33 mouse cellular contexts compared by ENCODE assay signal in genomic region chr15:78263286-78263685, GRCm38 (mm10). TPM values are rescaled to one million over a fixed set of nuclear protein-coding genes. Genes with fewer than 3 reads are reported as not detected.
A peak's percentile ranks its signal among the peaks of the same experiment; 100 is the strongest.
DNase-seq lines count a peak whose midpoint lies in the region; ATAC-seq and TF ChIP-seq lines count a peak whose summit lies in the region.
"Had no signal": no experiment of that assay in that cellular context is flagged by ENCODE, and none has a peak within 500 bp of the region (broad histone marks: within the 10 kb centered on the region; RNA-seq: fewer than 3 reads in every experiment).

No protein-coding gene starts in this region.

- peaks cover 15% of the 10 kb centered on the region; the same call in 1 of the 2 replicates for H3K4me1 ChIP-seq in heart, embryonic 10.5 days
- peaks cover 8% of the 10 kb centered on the region for H3K4me1 ChIP-seq in heart, adult 2 months (ENCODE audit: control insufficient read depth, insufficient read depth, low read length)
- no peaks in the 10 kb centered on the region for H3K4me1 ChIP-seq in midbrain, embryonic 14.5 days (ENCODE audit: control insufficient read depth, insufficient read depth, low read length)
- H3K4me1 ChIP-seq in midbrain, embryonic 10.5 days = peaks cover 4% of the 10 kb centered on the region
- peaks cover 26% of the 10 kb centered on the region for H3K4me1 ChIP-seq in liver, embryonic 16.5 days (ENCODE audit: control insufficient read depth, low read depth, low read length)
- H3K4me1 ChIP-seq: neural tube, embryonic 13.5 days had no signal

- H3K9ac ChIP-seq in heart, adult 2 months (ENCODE audit: low read depth, low read length) = no peak overlapping the region
- H3K9ac ChIP-seq in midbrain, embryonic 14.5 days (replicated peaks; ENCODE audit: low read length) = no peak overlapping the region
- no peak overlapping the region; the same call in 1 of the 2 replicates for H3K9ac ChIP-seq in liver, embryonic 16.5 days (ENCODE audit: low read depth, low read length)
- H3K9ac ChIP-seq: limb, embryonic 12.5 days; neural tube, embryonic 13.5 days had no signal

- H3K27ac ChIP-seq in heart, embryonic 10.5 days = 0 out of 2 replicates have a peak overlapping the region, but pooled peaks have one; percentile 36
- H3K27ac ChIP-seq in heart, adult 2 months = no peak overlapping the region
- no peak overlapping the region for H3K27ac ChIP-seq in midbrain, embryonic 14.5 days (replicated peaks; ENCODE audit: low read depth, low read length)
- no peak overlapping the region for H3K27ac ChIP-seq in midbrain, embryonic 10.5 days (replicated peaks)
- 0 out of 2 replicates have a peak overlapping the region, but pooled peaks have one; percentile 30 for H3K27ac ChIP-seq in liver, embryonic 16.5 days (ENCODE audit: low read length)
- H3K27ac ChIP-seq: kidney, postnatal 0 days; limb, embryonic 12.5 days; neural tube, embryonic 13.5 days had no signal

- H3K4me3 ChIP-seq in heart, embryonic 10.5 days = no peak overlapping the region
- H3K4me3 ChIP-seq in heart, adult 2 months = no peak overlapping the region
- no peak overlapping the region for H3K4me3 ChIP-seq in midbrain, embryonic 14.5 days (replicated peaks; ENCODE audit: low read depth, low read length)
- no peak overlapping the region for H3K4me3 ChIP-seq in midbrain, embryonic 10.5 days
- no peak overlapping the region; the same call in 1 of the 2 replicates for H3K4me3 ChIP-seq in liver, embryonic 16.5 days (ENCODE audit: low read depth, low read length)
- H3K4me3 ChIP-seq: limb, embryonic 12.5 days; megakaryocyte, embryonic 14.5 days; neural tube, embryonic 13.5 days had no signal

- H3K79me2 ChIP-seq in heart, adult 2 months (replicated peaks; ENCODE audit: control insufficient read depth, insufficient read depth, low read length) = no peaks in the 10 kb centered on the region

- intact Hi-C loops in heart, adult 2 months (cut with DNase I) = no loop called here

- H3K9me3 ChIP-seq in heart, embryonic 10.5 days = no peaks in the 10 kb centered on the region
- H3K9me3 ChIP-seq in midbrain, embryonic 14.5 days (ENCODE audit: control insufficient read depth, low read length) = no peaks in the 10 kb centered on the region
- H3K9me3 ChIP-seq in midbrain, embryonic 10.5 days (replicated peaks) = no peaks in the 10 kb centered on the region
- no peaks in the 10 kb centered on the region for H3K9me3 ChIP-seq in liver, embryonic 16.5 days (replicated peaks; ENCODE audit: control insufficient read depth, low read length)
- H3K9me3 ChIP-seq: limb, embryonic 12.5 days; megakaryocyte, embryonic 14.5 days; neural tube, embryonic 13.5 days had no signal

- WGBS in heart, embryonic 10.5 days = 79% methylated on average over 3 of the region's 3 CpGs
- 82% methylated on average over 3 of the region's 3 CpGs for WGBS in heart, adult 2 months
- 64% methylated on average over 3 of the region's 3 CpGs for WGBS in midbrain, embryonic 14.5 days
- WGBS in midbrain, embryonic 10.5 days = 82% methylated on average over 3 of the region's 3 CpGs
- WGBS in liver, embryonic 16.5 days (ENCODE audit: insufficient replicate concordance) = 72% methylated on average over 3 of the region's 3 CpGs

- no peaks in the 10 kb centered on the region for H3K27me3 ChIP-seq in heart, embryonic 10.5 days (ENCODE audit: insufficient read depth, poor library complexity, severe bottlenecking)
- H3K27me3 ChIP-seq in heart, adult 2 months (ENCODE audit: control insufficient read depth, insufficient read depth, low read length) = no peaks in the 10 kb centered on the region
- H3K27me3 ChIP-seq in midbrain, embryonic 14.5 days (ENCODE audit: control insufficient read depth, insufficient read depth, low read length) = no peaks in the 10 kb centered on the region
- no peaks in the 10 kb centered on the region for H3K27me3 ChIP-seq in midbrain, embryonic 10.5 days (ENCODE audit: low read depth, poor library complexity, severe bottlenecking)
- no peaks in the 10 kb centered on the region for H3K27me3 ChIP-seq in liver, embryonic 16.5 days (ENCODE audit: control insufficient read depth, insufficient read depth, low read depth, low read length)
- H3K27me3 ChIP-seq: limb, embryonic 12.5 days; megakaryocyte, embryonic 14.5 days; neural tube, embryonic 13.5 days had no signal

- H3K36me3 ChIP-seq in heart, embryonic 10.5 days = no peaks in the 10 kb centered on the region
- no peaks in the 10 kb centered on the region; the same call in 1 of the 2 replicates for H3K36me3 ChIP-seq in heart, adult 2 months (ENCODE audit: control insufficient read depth, insufficient read depth, low read length)
- H3K36me3 ChIP-seq in midbrain, embryonic 14.5 days (ENCODE audit: control insufficient read depth, insufficient read depth, low read length) = no peaks in the 10 kb centered on the region
- H3K36me3 ChIP-seq in midbrain, embryonic 10.5 days = no peaks in the 10 kb centered on the region
- no peaks in the 10 kb centered on the region for H3K36me3 ChIP-seq in liver, embryonic 16.5 days (ENCODE audit: control insufficient read depth, insufficient read depth)
- H3K36me3 ChIP-seq: limb, embryonic 12.5 days; neural tube, embryonic 13.5 days had no signal

- no peak overlapping the region for H3K4me2 ChIP-seq in midbrain, embryonic 14.5 days (ENCODE audit: low read length)
- peak overlapping the region; percentile 41; the same call in 1 of the 2 replicates for H3K4me2 ChIP-seq in liver, embryonic 16.5 days (ENCODE audit: low read depth, low read length)
- H3K4me2 ChIP-seq: limb, embryonic 12.5 days; neural tube, embryonic 13.5 days had no signal

- no peak for TF ChIP-seq EP300 in heart, adult 2 months (IDR thresholded peaks at IDR 0.05; ENCODE audit: insufficient read depth, low read depth, low read length)

- no peak for DNase-seq in heart, embryonic 10.5 days (ENCODE audit: low spot score)
- DNase-seq in heart, adult 2 months = no peak
- peak; percentile 61 for DNase-seq in midbrain, embryonic 14.5 days
- DNase-seq in midbrain, embryonic 10.5 days (ENCODE audit: low spot score) = no peak
- peak; percentile 45 for DNase-seq in brain, embryonic 14.5 days (ENCODE audit: low read depth)
- no peak for DNase-seq in cerebellum, adult 8-10 months
- DNase-seq in adrenal gland, adult 8-10 months = no peak
- DNase-seq: adrenal gland, adult 2 months; cerebellum, adult 9-10 months; cerebellum, postnatal 36 days; gastrocnemius, postnatal 36 days; heart, adult 18-20 months; heart, postnatal 14 days; kidney, adult 8-10 months; kidney, postnatal 4 days; layer of hippocampus, postnatal 36 days; lung, adult 18-20 months; lung, postnatal 4 days; right cerebral cortex, postnatal 14 days; thymus, postnatal 4 days had no signal

- no peak for ATAC-seq in midbrain, embryonic 14.5 days (ENCODE audit: low FRiP score, low TSS enrichment)
- ATAC-seq in liver, embryonic 16.5 days (ENCODE audit: low read depth) = no peak
- ATAC-seq: activated CD4-positive, CD25-positive, alpha-beta regulatory T cell, adult 4 months; CD4-positive, CD25-positive, alpha-beta regulatory T cell, adult 4 months; intestine, embryonic 16.5 days; lung, postnatal 0 days had no signal

- no peak for TF ChIP-seq POLR2A in heart, adult 2 months (IDR thresholded peaks at IDR 0.05; ENCODE audit: insufficient read depth, low read depth, low read length)
- no peak for TF ChIP-seq POLR2A in brain, embryonic 14.5 days (IDR thresholded peaks at IDR 0.05; ENCODE audit: borderline replicate concordance, extremely low read depth, insufficient read depth, insufficient read length, poor library complexity, severe bottlenecking)

- no peak for TF ChIP-seq CTCF in heart, adult 2 months (IDR thresholded peaks at IDR 0.05)
- no peak for TF ChIP-seq CTCF in brain, embryonic 14.5 days (IDR thresholded peaks at IDR 0.05; ENCODE audit: borderline replicate concordance, extremely low read depth, insufficient read depth, insufficient read length)

RNA-seq across cellular contexts. Expression of gene Ncf4, which starts 18.7 kb away (rescaled TPM):
- 7.5 and 12.3 TPM in 2 replicates for polyA plus RNA-seq in heart, embryonic 10.5 days (2016; fragmentation: Nextera tagmentation; extraction: Ambion mirVana)
- total RNA-seq in heart, adult 2 months (2021) = 1 to 10 TPM; 1.6 to 1.8 TPM
- polyA plus RNA-seq in heart, adult 2 months (2012; rRNA removed) = 4.5 and 4.9 TPM in 2 replicates
- polyA plus RNA-seq in midbrain, embryonic 14.5 days (2014; fragmentation: Nextera tagmentation; extraction: Ambion mirVana) = 0.47 and 0.96 TPM in 2 replicates
- polyA plus RNA-seq in midbrain, embryonic 10.5 days (2016; fragmentation: Nextera tagmentation; extraction: Ambion mirVana) = 3.5 and 6.6 TPM in 2 replicates
- polyA plus RNA-seq in brain, embryonic 14.5 days (2012; rRNA removed) = 0.66 and 1.1 TPM in 2 replicates
- polyA plus RNA-seq in liver, embryonic 16.5 days (2015; fragmentation: Nextera tagmentation; extraction: Ambion mirVana) = 47.8 and 49.9 TPM in 2 replicates
- total RNA-seq in adrenal gland, adult 8-10 months (2022) = 1 to 10 TPM; 2.0 to 5.1 (median 3.3) TPM

RNA-seq across cellular contexts. Expression of gene Csf2rb2, which starts 42.2 kb away (rescaled TPM):
- polyA plus RNA-seq in heart, embryonic 10.5 days (2016; fragmentation: Nextera tagmentation; extraction: Ambion mirVana) = 0.75 and 1.5 TPM in 2 replicates
- total RNA-seq in heart, adult 2 months (2021) = under 1 TPM; 0.75 to 0.84 TPM
- 1.2 and 1.6 TPM in 2 replicates for polyA plus RNA-seq in heart, adult 2 months (2012; rRNA removed)
- 0.47 TPM in 1 of 2 replicates, not detected in the other for polyA plus RNA-seq in midbrain, embryonic 14.5 days (2014; fragmentation: Nextera tagmentation; extraction: Ambion mirVana)
- 0.29 and 0.37 TPM in 2 replicates for polyA plus RNA-seq in midbrain, embryonic 10.5 days (2016; fragmentation: Nextera tagmentation; extraction: Ambion mirVana)
- polyA plus RNA-seq in brain, embryonic 14.5 days (2012; rRNA removed) = 0.29 and 0.32 TPM in 2 replicates
- polyA plus RNA-seq in liver, embryonic 16.5 days (2015; fragmentation: Nextera tagmentation; extraction: Ambion mirVana) = 1.3 and 1.9 TPM in 2 replicates
- 1 to 10 TPM in 2 of 4 experiments, under 1 TPM in 2; 0.70 to 2.2 (median 1.4) TPM for total RNA-seq in adrenal gland, adult 8-10 months (2022)
- polyA plus RNA-seq: activated CD4-positive, CD25-positive, alpha-beta regulatory T cell, adult 4 months had no signal

RNA-seq across cellular contexts. Expression of gene Pvalb, which starts 57.1 kb away (rescaled TPM):
- polyA plus RNA-seq in heart, embryonic 10.5 days (2016; fragmentation: Nextera tagmentation; extraction: Ambion mirVana) = 0.30 and 1.3 TPM in 2 replicates
- total RNA-seq in heart, adult 2 months (2021) = under 1 TPM; 0.44 to 0.77 TPM
- 0.37 and 0.56 TPM in 2 replicates for polyA plus RNA-seq in heart, adult 2 months (2012; rRNA removed)
- 7.2 and 9.6 TPM in 2 replicates for polyA plus RNA-seq in midbrain, embryonic 14.5 days (2014; fragmentation: Nextera tagmentation; extraction: Ambion mirVana)
- polyA plus RNA-seq in midbrain, embryonic 10.5 days (2016; fragmentation: Nextera tagmentation; extraction: Ambion mirVana) = 0.12 TPM in 1 of 2 replicates, not detected in the other
- 1.00 and 2.9 TPM in 2 replicates for polyA plus RNA-seq in brain, embryonic 14.5 days (2012; rRNA removed)
- not detected in 2 replicates for polyA plus RNA-seq in liver, embryonic 16.5 days (2015; fragmentation: Nextera tagmentation; extraction: Ambion mirVana)
- not detected for total RNA-seq in adrenal gland, adult 8-10 months (2022)
- total RNA-seq: adrenal gland, adult 2 months had no signal
- polyA plus RNA-seq: activated CD4-positive, CD25-positive, alpha-beta regulatory T cell, adult 4 months; adrenal gland, adult 2 months; CD4-positive, CD25-positive, alpha-beta regulatory T cell, adult 4 months; embryonic facial prominence, embryonic 11.5 days; intestine, embryonic 16.5 days; limb, embryonic 12.5 days; lung, postnatal 0 days; small intestine, adult 2 months; stomach, embryonic 14.5 days; testis, adult 2 months had no signal

Comparison
In these comparisons a context has a peak if more than half of its experiments do, and no peak if none do; other contexts are left out.
1. DNase-seq: peak in midbrain, embryonic 14.5 days (single experiment) and brain, embryonic 14.5 days (single experiment); none in heart, embryonic 10.5 days (single experiment), heart, adult 2 months (0 of 2), midbrain, embryonic 10.5 days (single experiment), cerebellum, adult 8-10 months (single experiment) and adrenal gland, adult 8-10 months (single experiment).
2. H3K27ac ChIP-seq: peak in heart, embryonic 10.5 days (single experiment) and liver, embryonic 16.5 days (single experiment); none in heart, adult 2 months (single experiment), midbrain, embryonic 14.5 days (single experiment) and midbrain, embryonic 10.5 days (single experiment).